Mouse (Mus musculus) v-Abl transformed pro-B cells (cell line): ENCODE measurements around the gene Mia3.

Experiments used
- in situ Hi-C, 2 experiments: fragments of 400-800 bp; cut with MboI; formaldehyde crosslinking; loops; one replicate each; pipeline ENCODE4 v1.15.1; 2025; ENCODE audit not compliant: unreplicated experiment in 2 of 2

Gene Mia3

GRCm38 (mm10) chr1:183288351-183288750 lies 81.0 kb downstream of the Mia3 start:
- in situ Hi-C loops = no loop called here
